Mouse (Mus musculus) spleen, adult 12 weeks (tissue): ENCODE data around the gene Cd69.

Experiments used
- DNase-seq: peaks from one replicate; pipeline ENCODE4 v3.0.0; 2022; ENCODE audit warnings: low spot score

Cd69 gene

GRCm38 (mm10) chr6:129275220-129275619 is at the start of gene Cd69:
TSS of gene Cd69 (minus strand) at chr6:129275436.
- peak; percentile 45 for DNase-seq

GRCm38 (mm10) chr6:129319331-129319730 is 44.1 kb upstream of the Cd69 start:
- no peak for DNase-seq

- no peak for DNase-seq
These were observed 43.2 kb upstream of the Cd69 start for GRCm38 (mm10) chr6:129318395-129318794.

- DNase-seq, result no peak
These were observed 41.2 kb upstream of the Cd69 start for GRCm38 (mm10) chr6:129316463-129316862.

GRCm38 (mm10) chr6:129315698-129316097 is 40.5 kb upstream of the Cd69 start:
- no peak for DNase-seq

GRCm38 (mm10) chr6:129314655-129315168 is 39.5 kb upstream of the Cd69 start:
- DNase-seq, result no peak

GRCm38 (mm10) chr6:129312499-129312898 is 37.3 kb upstream of the Cd69 start:
- no peak for DNase-seq

- DNase-seq, result no peak
These were observed 28.9 kb upstream of the Cd69 start for GRCm38 (mm10) chr6:129304180-129304579.

GRCm38 (mm10) chr6:129288708-129289107 is 13.5 kb upstream of the Cd69 start:
- DNase-seq, result no peak

- peak; percentile 55 for DNase-seq
These were observed 9.3 kb upstream of the Cd69 start for GRCm38 (mm10) chr6:129284384-129285104.

GRCm38 (mm10) chr6:129283271-129283670 is 8.0 kb upstream of the Cd69 start:
- DNase-seq, result no peak

- DNase-seq, result no peak
These were observed 1.2 kb upstream of the Cd69 start for GRCm38 (mm10) chr6:129276483-129276882.

GRCm38 (mm10) chr6:129275624-129276203 is 478 bp upstream of the Cd69 start:
- DNase-seq, result no peak

- no peak for DNase-seq
These were observed 760 bp downstream of the Cd69 start for GRCm38 (mm10) chr6:129274476-129274875.

- peak; percentile 48 for DNase-seq
These were observed 1.6 kb downstream of the Cd69 start for GRCm38 (mm10) chr6:129273662-129274061.

GRCm38 (mm10) chr6:129266438-129267022 is 8.7 kb downstream of the Cd69 start:
- no peak for DNase-seq

- no peak for DNase-seq
These were observed 9.4 kb downstream of the Cd69 start for GRCm38 (mm10) chr6:129265821-129266220.

- DNase-seq, result no peak
These were observed 14.3 kb downstream of the Cd69 start for GRCm38 (mm10) chr6:129260940-129261339.

GRCm38 (mm10) chr6:129260034-129260433 is 15.2 kb downstream of the Cd69 start:
- DNase-seq, result no peak

- no peak for DNase-seq
These were observed 19.2 kb downstream of the Cd69 start for GRCm38 (mm10) chr6:129256018-129256417.

GRCm38 (mm10) chr6:129254949-129255602 is 20.2 kb downstream of the Cd69 start:
- no peak for DNase-seq

- no peak for DNase-seq
These were observed 20.9 kb downstream of the Cd69 start for GRCm38 (mm10) chr6:129254314-129254713.

- no peak for DNase-seq
These were observed 27.0 kb downstream of the Cd69 start for GRCm38 (mm10) chr6:129248243-129248642.
